Mouse (Mus musculus) cortical plate, adult 2 months (tissue): ENCODE measurements around the gene Prr29. TPM values are rescaled to one million over a fixed set of nuclear protein-coding genes. Genes with fewer than 3 reads are reported as not detected.

Experiments
- H3K27ac ChIP-seq: fragments of 200-500 bp; 2 replicates; pipeline ENCODE4 v1.5.1; 2012; ENCODE audit warnings: low read length, control low read depth, inconsistent platforms; ENCODE audit not compliant: insufficient read depth
- H3K4me1 ChIP-seq: fragments of 200-500 bp; 2 replicates; pipeline ENCODE4 v1.6.1; 2011; ENCODE audit warnings: low read length; ENCODE audit not compliant: control insufficient read depth, insufficient read depth
- H3K4me3 ChIP-seq: fragments of 200-500 bp; 2 replicates; pipeline ENCODE4 v1.5.1; 2011; ENCODE audit warnings: mild to moderate bottlenecking, low read length, control low read depth; ENCODE audit not compliant: insufficient read depth
- CTCF ChIP-seq: fragments of 200-500 bp; IDR thresholded peaks from 2 replicates; pipeline ENCODE4 v1.5.1; 2011; ENCODE audit warnings: mild to moderate bottlenecking, control low read depth, low read length; ENCODE audit not compliant: insufficient read depth; ENCODE audit errors: extremely low read depth
- POLR2A ChIP-seq: fragments of 200-500 bp; IDR thresholded peaks from 2 replicates; pipeline ENCODE4 v1.6.1; 2011; ENCODE audit warnings: mild to moderate bottlenecking, low read length, control low read depth; ENCODE audit not compliant: insufficient read depth; ENCODE audit errors: extremely low read depth
- polyA plus RNA-seq: library from polyadenylated mRNA; depleted of rRNA; stranded (reverse); fragments of >200 nt; gene quantifications from 2 replicates; pipeline ENCODE4 v1.2.3, GENCODE M21; 2012

Prr29 gene
- polyA plus RNA-seq, 1 experiment = 0.88 TPM

DNA sequence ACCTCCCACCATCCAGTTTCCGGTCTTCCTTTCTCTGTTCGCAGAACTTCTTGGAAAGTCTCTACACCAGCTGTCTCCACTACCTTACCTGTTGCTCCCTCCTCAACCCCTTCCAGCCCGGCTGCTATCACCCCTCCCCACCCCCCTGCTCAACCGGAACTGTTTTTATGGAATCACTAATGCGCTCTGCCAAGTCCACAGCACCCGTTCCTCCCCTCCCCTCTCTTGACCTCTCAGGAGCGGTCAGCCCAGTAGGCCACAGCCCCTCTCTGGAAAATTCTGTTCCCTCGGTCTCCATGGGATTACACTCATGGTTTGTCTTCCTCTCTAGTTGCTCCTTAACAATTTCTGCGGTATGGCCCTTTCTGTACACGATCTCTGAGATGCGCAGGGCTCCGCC is 12.1 kb upstream of the Prr29 start, which contains the start of gene Scn4a:
Gene Scn4a, minus strand, starts transcription at position 101 of the 400 bp plus-strand sequence.
- no peak for TF ChIP-seq POLR2A
- TF ChIP-seq CTCF = no peak
- no peak within 1 kb of the TSS for H3K27ac ChIP-seq
- H3K4me1 ChIP-seq = no peaks in the 10 kb centered on the region
- no peak within 1 kb of the TSS for H3K4me3 ChIP-seq

DNA sequence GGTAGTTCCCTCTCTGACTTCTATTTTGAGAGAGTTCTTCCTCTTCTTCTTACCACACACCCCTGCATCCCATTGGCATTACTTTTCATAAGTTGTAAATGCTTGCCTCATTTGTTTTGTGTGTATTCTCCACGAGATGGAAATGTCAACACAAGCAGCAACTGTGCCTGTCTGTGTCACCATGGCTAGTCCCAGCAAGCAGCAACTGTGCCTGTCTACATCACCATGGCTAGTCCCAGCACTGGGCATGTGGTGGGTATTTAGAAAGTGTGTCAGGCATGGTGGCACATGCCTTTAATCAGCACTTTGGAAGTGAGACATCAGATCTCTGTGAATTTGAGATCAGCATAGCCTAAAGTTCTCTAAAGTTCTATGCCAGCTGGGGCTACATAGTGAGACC is 11.1 kb upstream of the Prr29 start:
- TF ChIP-seq CTCF (no peak), POLR2A (no peak)
- no peak overlapping the region for H3K27ac ChIP-seq
- H3K4me1 ChIP-seq = no peaks in the 10 kb centered on the region
- no peak overlapping the region for H3K4me3 ChIP-seq

DNA sequence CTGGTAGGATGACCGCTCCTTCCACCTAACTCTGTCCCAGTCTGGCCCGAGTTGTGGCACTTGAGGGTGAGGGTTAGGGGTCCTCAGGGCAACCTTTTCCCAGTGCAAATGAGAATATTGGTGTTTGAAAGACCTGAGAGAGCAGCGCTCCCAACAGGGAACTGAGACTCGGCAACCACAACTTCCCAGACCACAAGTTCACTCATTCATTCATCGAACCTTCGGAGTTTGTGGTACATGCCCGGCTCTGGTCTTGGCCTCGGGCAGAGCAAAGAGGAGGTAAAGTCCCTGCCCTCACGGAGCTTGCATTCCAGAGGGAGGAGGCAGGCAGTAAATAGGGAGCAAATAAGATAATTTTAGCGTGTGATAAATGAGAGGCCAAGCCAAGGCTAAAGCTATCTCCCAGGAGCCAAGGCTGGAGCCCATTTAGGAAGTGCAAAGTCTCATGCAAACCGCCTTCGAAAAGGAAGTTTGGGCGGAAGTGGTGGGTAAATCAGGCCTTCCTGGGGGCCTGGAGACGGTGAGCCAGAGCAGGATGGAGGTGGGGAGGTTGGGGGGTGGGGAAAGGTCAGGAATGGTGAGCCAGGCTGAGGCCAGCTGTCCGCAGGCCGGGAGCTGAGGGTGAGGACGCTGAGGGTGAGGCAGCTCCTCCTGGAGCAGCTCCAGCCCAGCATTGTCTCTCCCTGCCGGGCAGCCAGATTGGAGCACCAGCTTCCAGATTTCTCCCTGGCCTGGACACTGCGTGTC is 9.7 kb upstream of the Prr29 start:
- TF ChIP-seq POLR2A (no peak), CTCF (no peak)
- no peaks in the 10 kb centered on the region for H3K4me1 ChIP-seq
- H3K27ac ChIP-seq = no peak overlapping the region
- no peak overlapping the region for H3K4me3 ChIP-seq

DNA sequence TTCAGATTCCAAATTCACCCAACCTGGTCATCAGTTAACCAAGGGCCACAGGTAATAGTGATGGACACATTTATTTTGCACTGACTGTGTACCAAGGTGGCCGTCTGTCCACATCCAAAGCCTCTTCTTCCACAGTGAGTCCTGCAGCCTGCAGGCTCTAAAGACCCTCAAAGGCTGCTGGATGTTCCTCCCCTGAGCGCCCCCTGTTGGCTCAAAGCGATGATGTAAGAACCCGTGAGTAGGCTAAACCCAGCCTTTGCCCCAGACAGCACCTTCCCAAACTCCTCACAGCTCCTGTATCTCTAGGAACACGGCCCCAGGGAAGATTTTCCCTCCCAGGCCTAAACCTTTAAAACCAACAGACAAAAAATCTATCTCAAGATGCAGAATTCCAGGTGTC is 5.9 kb upstream of the Prr29 start:
- no peak overlapping the region for H3K4me3 ChIP-seq
- no peak for TF ChIP-seq POLR2A
- TF ChIP-seq CTCF = no peak
- no peak overlapping the region for H3K27ac ChIP-seq
- no peaks in the 10 kb centered on the region for H3K4me1 ChIP-seq

DNA sequence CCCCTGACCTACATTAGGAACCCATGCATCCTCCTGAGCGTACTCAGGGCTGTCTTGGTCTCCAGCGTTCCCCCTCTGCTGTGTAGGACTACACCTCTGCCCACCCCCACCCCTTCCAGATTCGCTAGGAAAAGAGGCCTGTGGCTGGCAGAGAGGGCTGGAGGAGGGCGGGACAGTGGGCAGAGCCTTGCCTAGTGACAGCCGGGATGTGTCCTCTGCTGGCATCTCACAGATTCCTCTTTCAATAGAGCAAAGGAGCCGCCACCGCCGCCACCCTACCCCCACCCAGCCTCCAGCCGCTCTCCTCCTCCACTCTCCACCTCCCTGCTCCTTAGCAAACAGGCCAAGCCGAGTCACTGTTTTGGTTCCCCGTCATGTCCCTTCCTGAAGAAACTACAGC is 560 bp upstream of the Prr29 start:
- TF ChIP-seq CTCF = no peak
- no peak for TF ChIP-seq POLR2A
- no peaks in the 10 kb centered on the region; the same call in 1 of the 2 replicates for H3K4me1 ChIP-seq
- H3K4me3 ChIP-seq = no peak overlapping the region
- H3K27ac ChIP-seq = no peak overlapping the region

DNA sequence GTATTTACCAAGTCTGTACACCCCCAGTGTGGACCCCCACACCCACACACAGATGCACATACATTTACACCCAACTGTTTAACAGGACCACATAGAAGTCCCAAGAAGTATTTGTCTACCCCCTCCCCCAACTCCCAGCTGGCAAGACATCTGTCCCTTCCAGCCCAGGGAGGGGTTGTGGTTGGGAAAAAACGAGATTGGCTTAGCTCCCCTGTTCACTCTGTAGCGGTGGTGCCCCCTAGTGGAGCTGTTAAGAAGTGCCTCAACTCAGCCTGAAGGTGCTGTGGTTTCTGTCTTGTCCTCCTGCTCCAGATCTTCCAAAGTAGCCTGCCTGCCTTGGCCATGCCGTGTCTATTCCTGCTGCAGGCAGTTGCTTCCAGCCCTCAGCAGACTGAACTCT is 1.0 kb downstream of the Prr29 start:
- TF ChIP-seq CTCF (peak; percentile 93), POLR2A (no peak)
- no peak overlapping the region for H3K4me3 ChIP-seq
- H3K4me1 ChIP-seq = no peaks in the 10 kb centered on the region; the same call in 1 of the 2 replicates
- no peak overlapping the region for H3K27ac ChIP-seq

DNA sequence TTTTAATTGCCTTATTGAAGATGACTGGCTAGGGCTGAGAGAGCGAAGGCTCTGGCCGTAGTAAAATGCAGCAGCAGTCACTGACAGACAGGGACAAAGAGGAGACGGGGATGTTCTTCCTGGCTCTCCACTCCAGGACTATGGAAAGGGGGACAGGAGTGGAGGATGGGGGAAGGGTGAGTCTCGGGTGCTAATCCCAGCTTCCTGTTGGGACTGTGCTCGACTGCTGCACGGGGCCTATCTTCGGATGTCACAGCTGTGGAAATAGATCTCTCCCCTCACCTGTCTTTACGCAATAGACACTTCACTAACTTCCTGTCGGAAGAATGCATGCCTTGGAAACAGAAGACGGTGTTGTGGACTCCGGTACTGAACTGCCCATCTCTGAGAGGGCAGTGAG is 8.7 kb downstream of the Prr29 start:
- Histone ChIP-seq H3K27ac (no peak overlapping the region), H3K4me3 (no peak overlapping the region), H3K4me1 (no peaks in the 10 kb centered on the region)
- TF ChIP-seq CTCF (no peak), POLR2A (no peak)

DNA sequence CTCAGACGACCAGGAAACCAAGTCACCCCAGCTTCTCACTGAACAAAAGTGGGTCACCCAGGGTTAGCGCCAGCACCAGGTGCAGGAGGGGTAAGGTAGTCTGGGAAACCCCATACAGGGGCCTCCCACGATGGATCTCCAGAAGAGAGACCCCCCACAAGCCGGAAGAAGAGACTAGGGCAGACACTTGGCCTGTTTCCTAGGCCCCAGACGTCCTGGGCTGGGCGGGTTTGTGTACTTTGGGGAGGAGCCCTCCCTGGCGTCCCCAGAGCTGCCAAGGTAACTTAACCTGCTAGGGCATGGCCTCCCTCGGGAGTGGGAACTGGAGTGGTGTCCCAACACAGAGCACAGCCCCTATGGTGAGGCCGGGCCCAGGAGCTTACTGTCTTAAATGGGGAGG is 9.3 kb downstream of the Prr29 start:
- H3K27ac ChIP-seq = no peak overlapping the region
- no peaks in the 10 kb centered on the region for H3K4me1 ChIP-seq
- H3K4me3 ChIP-seq = no peak overlapping the region
- TF ChIP-seq POLR2A (no peak), CTCF (no peak)

DNA sequence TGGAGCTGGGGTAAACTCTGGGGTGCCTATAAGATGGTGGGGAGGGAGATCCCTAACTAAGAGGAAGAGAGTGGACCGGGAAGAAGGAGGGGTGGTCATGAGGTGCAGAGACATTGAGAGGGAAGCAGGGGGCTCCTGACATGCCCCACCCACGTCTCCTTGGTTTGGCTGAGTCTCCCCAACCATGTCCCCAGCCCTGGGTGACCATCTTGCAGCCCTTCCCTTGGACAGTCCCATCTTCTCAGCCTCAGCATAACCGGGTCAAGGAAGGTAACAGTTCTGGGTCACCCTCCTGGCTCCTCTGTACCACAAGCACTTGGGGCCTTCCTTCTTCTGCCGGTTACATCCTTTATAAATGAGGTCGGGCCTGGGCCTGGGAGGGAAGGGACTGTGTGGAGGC is 9.7 kb downstream of the Prr29 start:
- TF ChIP-seq CTCF (no peak), POLR2A (no peak)
- H3K4me3 ChIP-seq = no peak overlapping the region
- H3K4me1 ChIP-seq = no peaks in the 10 kb centered on the region

DNA sequence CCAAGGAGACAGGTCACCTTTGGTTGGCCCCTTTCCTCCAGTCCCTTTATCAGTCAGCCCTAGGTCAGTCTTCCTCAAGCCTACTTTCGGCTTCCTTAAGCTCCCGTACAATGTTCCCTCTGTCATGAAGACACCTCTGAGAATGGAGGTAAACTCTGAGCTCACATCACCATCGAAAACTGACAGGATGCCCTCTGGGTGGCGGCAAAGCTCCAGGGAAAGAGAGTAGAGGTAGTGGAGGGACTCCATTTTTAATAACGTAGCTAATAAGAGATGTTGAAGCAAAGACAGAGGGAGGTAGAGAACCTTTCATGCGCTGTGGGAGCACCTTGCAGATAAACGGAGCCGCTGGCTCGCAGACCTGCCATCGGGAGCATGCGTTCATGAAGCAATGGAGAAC is 15.7 kb downstream of the Prr29 start:
- Histone ChIP-seq H3K27ac (no peak overlapping the region), H3K4me1 (no peaks in the 10 kb centered on the region), H3K4me3 (no peak overlapping the region)
- TF ChIP-seq POLR2A = no peak
- 0 out of 2 replicates have a peak, but pooled peaks have one; percentile 10 for TF ChIP-seq CTCF

More for the DNA sequence above, 9.7 kb downstream of the Prr29 start:
- no peak overlapping the region for H3K27ac ChIP-seq

DNA sequence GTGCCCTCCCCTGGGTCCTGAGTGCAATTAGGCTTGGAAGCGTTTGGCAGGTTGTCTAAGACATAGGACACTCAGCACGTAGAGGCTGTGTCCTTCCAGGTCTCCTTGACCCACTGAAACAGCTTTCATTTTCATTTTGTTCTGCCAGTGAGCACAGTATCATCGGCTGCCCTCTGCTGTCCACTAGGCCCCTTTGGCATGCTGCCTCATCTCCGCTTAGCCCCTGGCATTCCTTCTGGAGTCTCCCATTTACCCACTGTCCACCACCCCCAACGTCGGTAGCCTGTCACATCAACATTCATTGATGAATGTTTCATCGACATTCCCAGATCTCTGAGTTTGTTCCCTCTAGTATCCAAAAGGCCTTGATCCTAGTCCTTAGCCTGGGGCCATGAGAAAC is 16.6 kb downstream of the Prr29 start:
- peak overlapping the region; percentile 32; the same call in 1 of the 2 replicates for H3K27ac ChIP-seq
- TF ChIP-seq POLR2A (no peak), CTCF (no peak)
- no peaks in the 10 kb centered on the region for H3K4me1 ChIP-seq
- H3K4me3 ChIP-seq = peak overlapping the region; percentile 8; the same call in 1 of the 2 replicates
